Mouse (Mus musculus): ENCODE measurements at regions not wholly inside any gene's neighbourhood (a gene's known extent, or its start where the extent isn't known, plus 50 kb on each side); places are given as distances from the start of the nearest gene placed in this dataset.
A peak's percentile ranks its signal among the peaks of the same experiment; 100 is the strongest.

DNA sequence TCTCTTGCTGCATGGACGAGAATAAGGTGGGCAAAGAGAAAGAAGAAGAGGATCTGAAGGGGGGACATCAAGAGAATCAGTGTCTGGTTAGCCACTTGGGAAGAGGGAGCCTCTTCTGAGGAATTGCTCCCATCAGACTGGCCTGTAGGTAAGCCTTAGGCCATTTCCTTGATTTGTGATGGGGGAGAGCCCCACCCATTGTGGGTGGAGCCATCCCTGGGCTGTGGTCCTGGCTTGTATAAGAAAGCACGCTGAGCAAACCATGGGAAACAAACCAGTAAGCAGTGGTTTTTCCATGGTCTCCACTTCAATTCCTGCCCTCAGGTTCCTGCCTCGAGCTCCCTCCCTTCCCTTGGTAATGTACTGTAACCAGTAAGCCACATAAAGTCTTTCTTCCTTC is 57.7 kb upstream of the Sez6l start:
- peak; percentile 43 for DNase-seq (ENCODE audit: low read depth, low spot score)

GRCm38 (mm10) chr5:112631766-112632165 is 54.8 kb upstream of the Sez6l start:
- no peak for DNase-seq (ENCODE audit: low read depth, low spot score)

- DNase-seq (ENCODE audit: low read depth, low spot score): no peak
These were observed 52.7 kb upstream of the Sez6l start for GRCm38 (mm10) chr5:112629656-112630055.

DNA sequence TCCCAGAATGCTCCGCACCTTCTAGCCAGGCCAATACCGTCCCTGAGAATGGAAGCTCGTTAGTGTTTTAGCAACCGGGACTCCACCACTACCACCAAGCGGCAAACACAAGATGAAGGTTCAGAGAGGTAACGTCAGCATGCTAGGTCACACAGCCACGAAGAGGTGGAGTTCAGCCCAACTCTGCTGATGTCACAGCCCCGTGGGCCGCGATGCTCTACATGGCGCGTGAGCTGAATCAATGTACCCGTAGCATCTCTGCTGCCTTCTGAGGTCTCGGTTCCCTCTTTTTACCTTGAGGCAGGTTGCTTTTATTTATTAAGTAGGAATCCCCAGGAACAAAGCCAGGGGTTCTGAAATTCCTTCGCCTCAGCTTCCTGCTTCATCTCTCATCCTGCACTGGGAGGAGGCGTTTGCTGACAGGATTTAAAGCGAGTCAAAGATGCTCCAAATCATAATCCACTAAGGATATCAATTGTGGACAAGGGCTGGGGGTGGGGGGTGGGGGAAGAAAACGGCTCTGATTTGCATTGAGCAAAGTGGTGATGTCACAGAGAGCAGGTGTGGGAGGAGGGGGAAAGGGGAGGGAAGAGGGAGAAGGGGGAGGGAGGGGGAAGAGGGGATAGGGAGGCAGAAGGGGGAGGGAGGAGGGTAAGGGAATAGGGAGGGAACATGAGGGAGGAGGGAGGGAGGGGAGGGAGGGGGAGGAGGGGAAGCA is 51.2 kb upstream of the Sez6l start:
- DNase-seq (ENCODE audit: low read depth, low spot score): no peak

DNA sequence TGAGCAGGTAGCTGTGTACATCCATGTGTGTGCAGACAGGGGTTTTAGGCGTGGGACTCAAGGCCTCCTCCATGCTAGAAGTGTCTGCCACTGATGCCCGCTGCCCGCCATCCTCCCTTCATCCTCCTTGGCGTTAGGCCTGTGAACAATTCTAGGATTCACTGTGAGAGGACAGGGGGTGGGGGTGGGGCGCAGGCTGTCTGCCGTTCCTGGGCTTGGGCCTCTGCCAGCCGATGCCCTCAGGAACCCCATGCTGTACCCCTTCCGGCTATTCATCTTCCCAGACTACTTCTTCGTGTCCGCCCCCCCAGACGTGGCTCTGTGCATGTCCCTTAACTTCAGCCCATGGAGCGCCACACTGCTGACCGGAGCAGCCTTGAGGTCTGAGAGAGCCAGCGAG is 50.3 kb upstream of the Sez6l start:
- no peak for DNase-seq (ENCODE audit: low read depth, low spot score)
